Mouse (Mus musculus): ENCODE data around the gene Bpnt1. TPM values are rescaled to one million over a fixed set of nuclear protein-coding genes. Genes with fewer than 3 reads are reported as not detected.

Gene Bpnt1
- polyA plus RNA-seq, 1 experiment from 2014 or later, result 43.2 TPM

GRCm38 (mm10) chr1:185405921-185406320 is 74.0 kb downstream of the Bpnt1 start:
- Histone ChIP-seq H3K27me3 (replicated peaks; ENCODE audit: control insufficient read depth, insufficient read depth, low read length) (no peaks in the 10 kb centered on the region), H3K36me3 (ENCODE audit: control insufficient read depth, insufficient read depth) (peaks cover 37% of the 10 kb centered on the region)

More at GRCm38 (mm10) chr1:185405921-185406320, 74.0 kb downstream of the Bpnt1 start:
- Histone ChIP-seq H3K27ac (ENCODE audit: low read length) (no peak overlapping the region), H3K9ac (replicated peaks; ENCODE audit: low read depth, low read length) (no peak overlapping the region), H3K4me2 (ENCODE audit: low read length) (no peak overlapping the region), H3K4me3 (replicated peaks; ENCODE audit: low read length) (no peak overlapping the region), H3K9me3 (ENCODE audit: control insufficient read depth, low read length) (no peaks in the 10 kb centered on the region), H3K4me1 (replicated peaks; ENCODE audit: control insufficient read depth, insufficient read depth, low read length) (no peaks in the 10 kb centered on the region)
- ATAC-seq, result no peak
- 89% methylated on average over 10 of the region's 10 CpGs for WGBS

MicroRNA genes within 50 kb of the gene (microRNA counts, 519-probe panel; counts per million panel counts)
- microRNA mmu-miR-194, result 2,206 counts per million, percentile 45 among the panel's probes with 10 or more counts

Small RNA genes within 50 kb of the gene (microRNA-seq; reads per million reads assigned to microRNA genes)
- gene Mir194-1 (2.9 reads per million, percentile 10 among the genes with 10 or more reads in this experiment), gene Mir215 (19.5 reads per million, percentile 34 among the genes with 10 or more reads in this experiment)

Other genes starting within 250 kb of the Bpnt1 start
- 29.0 and 30.2 TPM in 2 replicates for gene Rab3gap2, start 128.0 kb upstream of the Bpnt1 start, polyA plus RNA-seq (2015; fragmentation: Nextera tagmentation; extraction: Ambion mirVana)
- gene Iars2, start 2.8 kb upstream of the Bpnt1 start, polyA plus RNA-seq (2015; fragmentation: Nextera tagmentation; extraction: Ambion mirVana), result 18.2 and 23.6 TPM in 2 replicates
- 144 and 147 TPM in 2 replicates for gene Eprs, start 30.9 kb downstream of the Bpnt1 start, polyA plus RNA-seq (2015; fragmentation: Nextera tagmentation; extraction: Ambion mirVana)
- gene Slc30a10, start 122.7 kb downstream of the Bpnt1 start, polyA plus RNA-seq (2015; fragmentation: Nextera tagmentation; extraction: Ambion mirVana), result 10.3 and 10.7 TPM in 2 replicates

Measured in forebrain, embryonic 16.5 days (tissue).